Mouse (Mus musculus) testis, adult 2 months (tissue): ENCODE measurements around the gene Gm20388. TPM values are rescaled to one million over a fixed set of nuclear protein-coding genes. Genes with fewer than 3 reads are reported as not detected.

Experiments used
- H3K27ac ChIP-seq: fragments of 200-500 bp; 2 replicates; pipeline ENCODE4 v1.5.1; 2012; ENCODE audit warnings: low read depth, low read length; ENCODE audit not compliant: control insufficient read depth, insufficient read depth
- H3K27me3 ChIP-seq: fragments of 200-500 bp; 2 replicates; pipeline ENCODE4 v1.6.1; 2012; ENCODE audit warnings: mild to moderate bottlenecking, low read length, moderate library complexity; ENCODE audit not compliant: control insufficient read depth, insufficient read depth
- H3K36me3 ChIP-seq: fragments of 200-500 bp; 2 replicates; pipeline ENCODE4 v1.6.1; 2012; ENCODE audit warnings: mild to moderate bottlenecking, low read length; ENCODE audit not compliant: control insufficient read depth, insufficient read depth
- H3K4me1 ChIP-seq: fragments of 200-500 bp; 2 replicates; pipeline ENCODE4 v1.6.1; 2012; ENCODE audit warnings: low read length; ENCODE audit not compliant: control insufficient read depth, insufficient read depth
- H3K4me3 ChIP-seq: fragments of 200-500 bp; 2 replicates; pipeline ENCODE4 v1.5.1; 2012; ENCODE audit warnings: low read depth, mild to moderate bottlenecking, low read length, moderate library complexity, mixed read lengths; ENCODE audit not compliant: control insufficient read depth
- CTCF ChIP-seq: fragments of 200-500 bp; IDR thresholded peaks from 2 replicates; pipeline ENCODE4 v1.5.1; 2012; ENCODE audit warnings: low read depth, mild to moderate bottlenecking, inconsistent platforms, low read length, moderate library complexity; ENCODE audit not compliant: control insufficient read depth, insufficient read depth, insufficient replicate concordance
- POLR2A ChIP-seq: fragments of 200-500 bp; IDR thresholded peaks from 2 replicates; pipeline ENCODE4 v1.6.1; 2012; ENCODE audit warnings: low read depth, mild to moderate bottlenecking, inconsistent platforms, low read length, moderate library complexity; ENCODE audit not compliant: control insufficient read depth
- polyA plus RNA-seq: library from polyadenylated mRNA; depleted of rRNA; stranded (reverse); fragments of >200 nt; gene quantifications from 2 replicates; pipeline ENCODE4 v1.2.3, GENCODE M21; 2012

The Gm20388 gene
- polyA plus RNA-seq, 1 experiment: 5.6 TPM

DNA sequence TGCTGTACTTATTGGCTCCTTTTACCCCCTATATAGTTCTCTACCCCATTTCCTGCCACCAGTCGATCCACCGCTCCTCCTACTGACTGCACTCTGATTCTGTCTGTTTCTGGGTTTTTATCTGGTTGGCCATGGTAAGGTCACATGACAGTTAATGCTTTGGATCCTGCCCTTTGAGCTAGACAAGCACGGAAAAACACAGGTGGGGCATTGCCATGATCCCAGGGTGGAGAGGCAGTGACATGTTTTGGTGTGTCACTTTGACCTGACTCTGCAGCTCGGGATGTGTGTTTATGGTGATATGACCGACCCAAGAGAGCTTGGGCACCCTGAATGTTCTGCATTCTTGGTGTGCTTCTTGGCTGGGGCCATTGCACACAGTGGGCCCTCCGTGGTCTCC, 98.6 kb downstream of the Gm20388 start:
- Histone ChIP-seq H3K4me3 (no peak overlapping the region), H3K27me3 (no peaks in the 10 kb centered on the region), H3K4me1 (peaks cover 8% of the 10 kb centered on the region), H3K36me3 (no peaks in the 10 kb centered on the region), H3K27ac (no peak overlapping the region)
- TF ChIP-seq CTCF (no peak), POLR2A (no peak)

DNA sequence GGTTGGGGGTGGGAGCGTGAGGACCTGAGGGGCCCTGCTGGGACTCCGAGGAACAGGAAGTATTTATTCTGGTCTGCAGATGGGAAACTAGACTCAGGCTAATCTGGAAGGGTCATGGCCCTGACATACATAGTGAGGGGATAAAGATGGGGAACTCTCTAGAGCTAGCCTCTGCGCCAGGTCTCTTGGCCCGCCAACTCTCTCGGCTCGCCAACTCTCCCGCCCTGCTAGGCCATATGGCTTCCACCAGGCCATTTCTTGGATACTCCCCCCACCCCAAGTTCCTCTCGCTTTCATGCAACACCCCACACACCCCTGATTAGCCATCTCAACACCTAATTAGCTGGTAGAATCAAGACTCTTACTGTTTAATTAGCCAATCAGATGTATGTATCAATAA, 101.8 kb downstream of the Gm20388 start:
- no peak overlapping the region for H3K4me3 ChIP-seq
- H3K4me1 ChIP-seq: peaks cover 8% of the 10 kb centered on the region
- no peaks in the 10 kb centered on the region for H3K36me3 ChIP-seq
- H3K27ac ChIP-seq: no peak overlapping the region
- TF ChIP-seq CTCF (no peak), POLR2A (no peak)
- no peaks in the 10 kb centered on the region for H3K27me3 ChIP-seq

DNA sequence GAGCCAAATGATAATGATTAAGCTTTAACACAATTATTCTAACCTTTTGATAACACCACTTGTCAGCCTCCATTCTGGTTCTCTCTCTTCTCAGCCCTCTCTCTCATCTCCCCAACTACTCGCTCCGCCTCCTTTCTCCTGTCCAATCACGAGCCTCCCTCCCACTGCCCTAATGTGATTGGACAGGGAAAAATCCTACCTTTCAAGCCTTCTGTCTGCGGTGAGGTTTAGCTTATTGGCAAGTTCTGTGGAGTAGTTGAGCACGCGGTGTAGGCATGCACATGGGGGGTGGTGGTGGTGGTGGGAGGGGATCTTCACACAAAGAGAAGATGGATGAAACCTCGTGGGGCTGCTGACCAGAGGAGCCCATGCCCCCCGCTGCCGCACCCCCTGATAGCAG, 102.3 kb downstream of the Gm20388 start:
- H3K27ac ChIP-seq: no peak overlapping the region
- H3K36me3 ChIP-seq: no peaks in the 10 kb centered on the region
- TF ChIP-seq CTCF: no peak
- TF ChIP-seq POLR2A: no peak
- H3K4me1 ChIP-seq: peaks cover 8% of the 10 kb centered on the region
- no peaks in the 10 kb centered on the region for H3K27me3 ChIP-seq
- no peak overlapping the region for H3K4me3 ChIP-seq

DNA sequence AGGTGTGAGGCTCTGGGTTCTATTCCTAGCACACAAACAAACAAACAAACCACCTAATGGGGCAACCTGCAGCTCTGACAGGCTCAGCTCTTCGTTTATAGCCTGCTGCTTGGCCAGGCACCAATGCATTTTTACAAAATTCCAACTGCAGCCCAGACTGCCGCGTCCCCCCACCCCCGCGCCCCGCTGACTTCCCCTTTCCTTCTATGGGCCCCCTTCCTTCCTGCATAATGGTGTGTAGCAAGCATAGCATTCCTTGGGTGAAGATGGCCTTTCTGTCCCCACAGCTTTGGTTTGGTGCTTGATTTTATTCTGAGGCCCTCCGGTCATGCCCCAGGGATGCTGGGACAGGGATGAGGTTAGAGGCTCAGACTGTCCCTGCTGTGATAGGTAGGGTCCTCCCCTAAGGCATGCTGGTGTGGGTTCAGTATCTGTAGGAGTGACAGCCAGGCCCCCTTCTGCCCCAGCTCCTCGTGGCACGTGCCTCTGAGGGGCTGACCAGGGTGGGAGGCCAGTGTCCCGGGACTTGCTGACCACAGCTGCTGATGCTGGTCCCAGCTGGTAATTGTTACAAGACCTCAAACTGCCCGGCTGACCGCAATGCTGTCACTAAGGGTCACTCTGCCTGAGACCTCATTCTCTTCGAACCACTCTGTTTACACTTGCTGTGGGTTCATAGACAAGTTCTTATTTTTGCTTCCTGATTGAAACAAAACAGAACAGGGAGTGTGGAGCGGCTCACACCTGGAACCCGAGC, 103.8 kb downstream of the Gm20388 start:
- no peaks in the 10 kb centered on the region for H3K36me3 ChIP-seq
- TF ChIP-seq POLR2A (no peak), CTCF (no peak)
- peaks cover 8% of the 10 kb centered on the region for H3K4me1 ChIP-seq
- H3K27me3 ChIP-seq: no peaks in the 10 kb centered on the region
- H3K27ac ChIP-seq: no peak overlapping the region
- H3K4me3 ChIP-seq: no peak overlapping the region

DNA sequence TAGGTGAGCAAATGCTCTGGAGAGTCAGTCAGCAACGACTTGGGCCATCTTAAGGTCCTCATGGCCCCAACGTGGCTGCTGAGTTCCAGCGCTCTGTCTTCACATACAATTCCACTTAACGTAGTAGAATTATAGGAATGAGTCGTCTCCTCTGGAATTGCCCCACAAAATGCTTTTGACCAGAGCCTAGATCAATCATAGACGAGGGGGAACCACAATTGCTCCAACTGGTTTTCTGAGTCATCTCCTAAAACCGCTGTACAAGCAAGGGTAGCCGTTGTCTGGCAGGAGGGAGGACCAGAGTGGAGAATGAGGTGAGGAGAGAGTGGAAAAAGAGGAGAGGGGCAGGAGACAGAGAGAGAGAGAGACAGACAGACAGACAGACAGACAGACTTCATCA, 105.3 kb downstream of the Gm20388 start:
- no peak overlapping the region for H3K4me3 ChIP-seq
- no peaks in the 10 kb centered on the region for H3K36me3 ChIP-seq
- H3K27ac ChIP-seq: no peak overlapping the region
- no peak for TF ChIP-seq CTCF
- no peak for TF ChIP-seq POLR2A
- H3K27me3 ChIP-seq: no peaks in the 10 kb centered on the region
- H3K4me1 ChIP-seq: peaks cover 8% of the 10 kb centered on the region

DNA sequence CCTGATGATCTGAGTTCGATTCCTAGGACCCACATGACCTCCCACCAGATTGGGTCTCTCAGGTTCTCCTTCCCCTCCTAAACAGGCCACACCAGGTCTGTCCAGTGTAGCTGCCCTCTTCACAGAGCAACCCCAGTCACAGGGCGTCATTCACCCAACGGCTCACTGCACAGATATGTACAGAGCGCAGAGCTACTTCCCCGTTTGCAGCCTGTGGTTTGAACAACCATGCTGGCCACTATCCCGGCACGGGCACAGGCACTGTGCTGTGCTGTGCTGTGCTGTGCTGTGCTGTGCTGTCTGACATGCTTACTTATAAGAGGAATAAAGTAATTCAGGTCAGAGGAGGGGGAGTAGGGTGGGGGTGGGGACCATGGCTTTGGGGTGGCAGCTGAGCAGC, 105.8 kb downstream of the Gm20388 start:
- TF ChIP-seq POLR2A (no peak), CTCF (no peak)
- no peak overlapping the region for H3K27ac ChIP-seq
- no peak overlapping the region for H3K4me3 ChIP-seq
- no peaks in the 10 kb centered on the region for H3K27me3 ChIP-seq
- peaks cover 8% of the 10 kb centered on the region for H3K4me1 ChIP-seq
- H3K36me3 ChIP-seq: no peaks in the 10 kb centered on the region

DNA sequence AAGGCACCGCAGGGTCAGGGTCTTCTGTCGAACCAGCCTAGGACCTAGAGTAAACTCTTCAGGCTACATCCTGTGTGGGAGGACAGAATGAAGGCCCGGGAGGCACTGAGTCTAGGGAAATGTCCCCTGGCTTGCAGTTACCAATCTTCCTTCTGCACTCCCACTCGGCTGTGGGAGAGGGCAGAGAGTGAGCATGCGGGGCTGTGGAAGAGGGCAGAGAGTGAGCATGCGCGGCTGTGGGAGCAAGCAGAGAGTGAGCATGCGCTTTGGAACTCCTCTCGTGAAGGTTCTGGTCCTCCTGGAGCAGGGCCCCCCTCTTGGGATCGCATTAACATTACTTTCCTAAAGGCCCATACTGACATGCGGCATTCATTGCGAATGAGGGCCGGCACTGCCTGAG, 106.7 kb downstream of the Gm20388 start:
- H3K4me1 ChIP-seq: peaks cover 8% of the 10 kb centered on the region
- TF ChIP-seq POLR2A (no peak), CTCF (no peak)
- no peaks in the 10 kb centered on the region for H3K36me3 ChIP-seq
- no peak overlapping the region for H3K27ac ChIP-seq
- H3K4me3 ChIP-seq: no peak overlapping the region
- H3K27me3 ChIP-seq: no peaks in the 10 kb centered on the region

DNA sequence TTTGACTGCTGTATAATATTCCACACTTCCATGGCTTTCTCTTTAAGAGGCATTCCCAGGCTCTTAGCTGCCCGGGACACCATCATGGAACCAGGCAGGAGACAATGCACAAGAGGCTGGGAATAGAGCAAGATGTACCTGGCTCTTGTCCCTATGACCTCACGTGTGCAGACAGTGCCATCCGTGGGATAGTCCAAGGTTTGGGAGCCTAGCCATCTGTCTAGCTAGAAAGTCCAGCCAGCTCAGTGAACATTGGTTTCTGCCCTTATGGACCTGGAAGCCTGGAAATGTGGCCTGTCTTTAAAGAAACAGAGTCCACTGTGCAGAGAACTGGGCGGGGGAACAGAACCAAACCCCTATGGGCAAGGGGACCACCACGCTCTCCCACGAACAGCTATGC, 107.1 kb downstream of the Gm20388 start:
- Histone ChIP-seq H3K36me3 (no peaks in the 10 kb centered on the region), H3K27ac (no peak overlapping the region), H3K27me3 (no peaks in the 10 kb centered on the region), H3K4me1 (peaks cover 8% of the 10 kb centered on the region), H3K4me3 (no peak overlapping the region)
- TF ChIP-seq POLR2A (no peak), CTCF (no peak)
